Mouse (Mus musculus): ENCODE measurements around the gene Mesp2. TPM values are rescaled to one million over a fixed set of nuclear protein-coding genes. Genes with fewer than 3 reads are reported as not detected.

Gene Mesp2
- polyA plus RNA-seq, 1 experiment = 7.6 TPM

GRCm38 (mm10) chr7:79831585-79831984 lies 21.1 kb downstream of the Mesp2 start:
- 19% methylated on average over 6 of the region's 6 CpGs for WGBS
- Histone ChIP-seq H3K4me1 (ENCODE audit: control insufficient read depth, insufficient read depth, low read length) (peaks cover 6% of the 10 kb centered on the region), H3K4me3 (replicated peaks; ENCODE audit: extremely low read depth, low read depth, low read length) (no peak overlapping the region)
- TF ChIP-seq CTCF (IDR thresholded peaks at IDR 0.05; ENCODE audit: insufficient read depth, low read length) = no peak
- no peak for TF ChIP-seq POLR2A (IDR thresholded peaks at IDR 0.05; ENCODE audit: borderline replicate concordance, extremely low read depth, low read depth, low read length)
- peak; percentile 62 for DNase-seq

GRCm38 (mm10) chr7:79832980-79833379 lies 22.5 kb downstream of the Mesp2 start:
- peaks cover 6% of the 10 kb centered on the region for H3K4me1 ChIP-seq (ENCODE audit: control insufficient read depth, insufficient read depth, low read length)
- no peak overlapping the region for H3K4me3 ChIP-seq (replicated peaks; ENCODE audit: extremely low read depth, low read depth, low read length)
- no peak for DNase-seq
- TF ChIP-seq POLR2A (IDR thresholded peaks at IDR 0.05; ENCODE audit: borderline replicate concordance, extremely low read depth, low read depth, low read length) = no peak
- TF ChIP-seq CTCF (IDR thresholded peaks at IDR 0.05; ENCODE audit: insufficient read depth, low read length) = no peak

DNA sequence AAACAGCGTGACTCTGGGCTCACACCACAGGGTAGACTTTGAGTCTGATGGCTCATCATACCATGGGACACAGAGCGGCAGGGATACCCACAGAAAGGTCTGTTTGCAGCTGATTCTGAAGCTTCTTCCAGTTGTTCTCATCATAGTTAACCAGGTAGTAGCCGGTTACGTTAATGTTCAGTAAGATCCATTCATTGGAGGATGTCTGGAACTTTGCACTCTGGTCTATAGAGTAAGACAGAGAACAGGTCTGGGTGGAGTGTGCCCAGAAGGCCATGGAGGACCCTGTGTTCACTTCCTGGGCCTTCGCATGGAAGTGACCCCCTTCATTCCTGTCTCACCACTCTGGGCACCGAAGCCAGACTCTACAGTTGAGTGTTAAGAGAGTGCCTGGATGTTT lies 24.7 kb downstream of the Mesp2 start:
- 93% methylated on average over 6 of the region's 6 CpGs for WGBS
- TF ChIP-seq POLR2A (IDR thresholded peaks at IDR 0.05; ENCODE audit: borderline replicate concordance, extremely low read depth, low read depth, low read length) (no peak), CTCF (IDR thresholded peaks at IDR 0.05; ENCODE audit: insufficient read depth, low read length) (no peak)
- DNase-seq = no peak
- Histone ChIP-seq H3K4me3 (replicated peaks; ENCODE audit: extremely low read depth, low read depth, low read length) (no peak overlapping the region), H3K4me1 (ENCODE audit: control insufficient read depth, insufficient read depth, low read length) (peaks cover 6% of the 10 kb centered on the region)

DNA sequence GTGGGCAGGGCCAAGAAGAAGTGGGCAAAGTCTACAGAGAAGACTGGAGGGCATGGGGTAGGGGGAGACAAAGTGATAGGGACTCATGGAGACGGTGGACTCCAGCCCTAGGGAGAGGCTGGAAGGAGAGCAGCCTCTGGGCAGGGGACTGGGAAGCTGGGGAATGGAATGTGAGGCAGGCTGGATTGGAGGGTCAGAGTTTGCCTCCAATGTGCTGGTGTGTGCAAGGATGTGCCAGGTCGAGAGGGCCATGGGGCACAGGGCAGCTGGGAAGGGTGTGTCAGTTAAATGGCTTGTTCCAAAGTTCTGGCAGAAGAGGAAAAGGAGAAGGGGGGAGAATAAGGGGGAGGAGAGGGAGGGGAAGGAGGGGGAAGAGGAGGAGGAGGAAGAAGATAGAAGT lies 26.7 kb downstream of the Mesp2 start:
- no peak for DNase-seq
- WGBS = 42% methylated on average over 2 of the region's 2 CpGs
- no peak overlapping the region for H3K4me3 ChIP-seq (replicated peaks; ENCODE audit: extremely low read depth, low read depth, low read length)
- TF ChIP-seq POLR2A (IDR thresholded peaks at IDR 0.05; ENCODE audit: borderline replicate concordance, extremely low read depth, low read depth, low read length) (no peak), CTCF (IDR thresholded peaks at IDR 0.05; ENCODE audit: insufficient read depth, low read length) (no peak)
- H3K4me1 ChIP-seq (ENCODE audit: control insufficient read depth, insufficient read depth, low read length) = no peaks in the 10 kb centered on the region

DNA sequence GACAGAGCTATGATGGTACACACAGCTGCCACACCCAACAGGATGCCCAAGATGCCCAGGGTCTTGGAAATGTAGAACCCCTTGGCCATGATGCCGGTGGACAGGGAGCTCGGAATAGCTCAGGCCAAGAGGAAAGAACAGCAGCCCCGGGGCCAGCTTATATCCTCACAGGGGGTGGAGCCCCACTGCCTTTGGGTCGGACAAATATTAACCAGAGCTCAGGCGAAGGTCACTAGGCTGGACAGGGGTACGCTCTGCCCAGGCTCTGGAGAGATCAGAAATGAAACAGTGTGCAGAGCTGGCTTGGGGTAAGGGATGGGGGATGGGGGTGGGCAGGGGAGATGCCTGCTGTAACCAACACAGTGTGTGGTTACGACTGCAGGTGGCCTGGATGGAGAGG lies 31.6 kb downstream of the Mesp2 start:
- Histone ChIP-seq H3K4me3 (replicated peaks; ENCODE audit: extremely low read depth, low read depth, low read length) (no peak overlapping the region), H3K4me1 (ENCODE audit: control insufficient read depth, insufficient read depth, low read length) (no peaks in the 10 kb centered on the region)
- WGBS = 57% methylated on average over 7 of the region's 7 CpGs
- no peak for DNase-seq
- no peak for TF ChIP-seq POLR2A (IDR thresholded peaks at IDR 0.05; ENCODE audit: borderline replicate concordance, extremely low read depth, low read depth, low read length)
- no peak for TF ChIP-seq CTCF (IDR thresholded peaks at IDR 0.05; ENCODE audit: insufficient read depth, low read length)

GRCm38 (mm10) chr7:79844090-79844802 lies 33.7 kb downstream of the Mesp2 start:
- Histone ChIP-seq H3K4me3 (replicated peaks; ENCODE audit: extremely low read depth, low read depth, low read length) (no peak overlapping the region), H3K4me1 (ENCODE audit: control insufficient read depth, insufficient read depth, low read length) (no peaks in the 10 kb centered on the region)
- TF ChIP-seq CTCF (IDR thresholded peaks at IDR 0.05; ENCODE audit: insufficient read depth, low read length) = no peak
- DNase-seq = no peak
- 54% methylated on average over 8 of the region's 8 CpGs for WGBS

- WGBS = 81% methylated on average over 2 of the region's 2 CpGs
These were observed 35.8 kb downstream of the Mesp2 start for GRCm38 (mm10) chr7:79846342-79846741.

DNA sequence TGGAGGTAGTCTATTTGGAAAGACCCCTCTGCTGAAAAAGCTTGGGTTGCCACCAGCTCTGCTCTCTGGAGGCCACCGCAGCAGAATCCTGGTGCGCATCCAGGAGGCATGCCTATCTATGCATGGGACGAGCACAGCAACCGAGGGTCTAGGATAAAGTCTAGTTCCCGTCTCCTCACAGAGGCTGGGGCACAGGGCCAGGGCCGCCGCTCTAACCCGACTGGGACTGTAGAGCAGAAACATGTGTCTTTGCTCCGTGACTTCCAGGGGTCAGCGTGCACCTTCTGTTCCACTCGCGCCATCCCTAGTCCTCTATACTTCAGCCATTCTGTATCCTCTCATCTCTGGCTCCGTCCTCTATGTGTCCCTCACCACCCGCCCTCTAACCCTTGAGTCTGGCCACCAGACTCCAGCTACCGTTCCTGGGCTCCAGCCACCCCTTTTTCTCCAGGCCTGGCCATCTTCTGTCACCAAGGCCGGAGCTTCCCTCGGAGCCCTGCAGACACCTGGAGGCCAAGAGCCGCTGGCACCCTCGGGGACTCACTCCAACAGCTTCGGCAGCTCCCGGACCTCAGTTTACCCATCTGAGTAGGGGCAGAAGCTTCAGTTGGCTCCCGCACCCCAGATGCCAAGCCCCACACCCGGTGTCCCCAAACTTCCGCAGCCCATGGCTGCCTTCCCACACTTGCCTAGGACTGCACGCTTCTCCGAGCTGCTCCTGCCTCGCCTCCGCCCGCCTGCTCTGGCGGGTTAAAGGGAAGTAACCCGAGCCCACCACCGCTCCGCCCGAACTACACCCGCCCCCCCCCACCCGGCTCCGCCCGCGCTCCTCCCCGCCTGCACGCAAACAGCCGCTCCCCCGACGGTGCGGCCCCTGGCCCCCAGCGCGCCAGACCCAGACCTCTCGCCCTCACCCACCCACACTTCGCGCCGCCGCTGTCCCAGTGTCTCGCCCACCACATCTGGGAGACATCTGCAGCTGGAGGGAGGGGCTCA lies 37.2 kb downstream of the Mesp2 start:
- WGBS = 12% methylated on average over 53 of the region's 53 CpGs

More at GRCm38 (mm10) chr7:79846342-79846741, 35.8 kb downstream of the Mesp2 start:
- DNase-seq = no peak
- no peak overlapping the region for H3K4me3 ChIP-seq (replicated peaks; ENCODE audit: extremely low read depth, low read depth, low read length)
- H3K4me1 ChIP-seq (ENCODE audit: control insufficient read depth, insufficient read depth, low read length) = no peaks in the 10 kb centered on the region
- no peak for TF ChIP-seq CTCF (IDR thresholded peaks at IDR 0.05; ENCODE audit: insufficient read depth, low read length)
- no peak for TF ChIP-seq POLR2A (IDR thresholded peaks at IDR 0.05; ENCODE audit: borderline replicate concordance, extremely low read depth, low read depth, low read length)

DNA sequence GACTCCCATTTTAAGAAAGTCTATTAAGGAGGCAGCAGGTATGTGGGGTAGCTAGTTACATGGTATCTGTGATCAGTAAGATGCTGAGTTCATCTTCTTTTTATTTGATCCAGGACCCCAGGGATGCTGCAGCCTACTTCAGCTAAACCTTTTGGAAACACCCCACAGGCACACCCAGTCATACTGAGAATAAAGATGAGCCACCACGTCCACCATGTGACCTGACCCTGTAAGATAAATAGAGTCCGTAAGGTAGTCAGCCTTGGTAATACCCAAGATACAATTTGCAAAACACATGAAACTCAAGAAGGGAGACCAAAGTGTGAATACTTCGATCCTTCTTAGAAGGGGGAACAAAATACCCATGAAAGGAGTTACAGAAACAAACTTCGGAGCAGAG lies 45.8 kb downstream of the Mesp2 start:
- WGBS = 85% methylated on average over 4 of the region's 4 CpGs
- Histone ChIP-seq H3K4me3 (replicated peaks; ENCODE audit: extremely low read depth, low read depth, low read length) (no peak overlapping the region), H3K4me1 (ENCODE audit: control insufficient read depth, insufficient read depth, low read length) (no peaks in the 10 kb centered on the region)
- DNase-seq = no peak
- TF ChIP-seq POLR2A (IDR thresholded peaks at IDR 0.05; ENCODE audit: borderline replicate concordance, extremely low read depth, low read depth, low read length) = no peak
- TF ChIP-seq CTCF (IDR thresholded peaks at IDR 0.05; ENCODE audit: insufficient read depth, low read length) = no peak

More for the DNA sequence above, 37.2 kb downstream of the Mesp2 start:
- DNase-seq = no peak
- Histone ChIP-seq H3K4me3 (replicated peaks; ENCODE audit: extremely low read depth, low read depth, low read length) (peak overlapping the region; percentile 51), H3K4me1 (ENCODE audit: control insufficient read depth, insufficient read depth, low read length) (no peaks in the 10 kb centered on the region)
- peak; percentile 54; the same call in 1 of the 2 replicates for TF ChIP-seq POLR2A (IDR thresholded peaks at IDR 0.05; ENCODE audit: borderline replicate concordance, extremely low read depth, low read depth, low read length)
- TF ChIP-seq CTCF (IDR thresholded peaks at IDR 0.05; ENCODE audit: insufficient read depth, low read length) = no peak
